Mouse (Mus musculus): ENCODE results near the gene Trarg1. TPM values are rescaled to one million over a fixed set of nuclear protein-coding genes. Genes with fewer than 3 reads are reported as not detected.
A peak's percentile ranks its signal among the peaks of the same experiment; 100 is the strongest.

The Trarg1 gene
- polyA plus RNA-seq, 1 experiment = 0.34 TPM

DNA sequence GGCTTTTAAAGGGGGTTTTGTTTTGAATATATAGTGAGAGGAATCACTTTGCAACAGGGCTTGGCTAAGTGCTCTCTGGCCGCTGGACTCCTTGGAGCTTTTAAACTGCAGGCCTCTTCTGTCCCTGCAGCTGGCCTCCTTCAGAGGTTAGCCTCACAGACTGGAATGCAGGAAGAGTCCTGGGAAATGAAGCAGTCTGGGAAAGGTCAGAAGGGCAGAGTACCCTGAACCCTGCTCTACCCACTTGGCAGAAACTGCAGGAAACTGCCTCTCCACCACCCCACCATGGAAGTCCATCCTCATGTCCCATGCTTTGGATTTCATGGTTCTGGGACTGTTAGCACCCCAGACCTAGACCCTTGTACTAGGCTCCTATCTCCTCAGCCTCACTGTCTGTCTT lies 29.3 kb downstream of the Trarg1 start:
- Histone ChIP-seq H3K79me2 (ENCODE audit: control insufficient read depth, insufficient read depth) (no peaks in the 10 kb centered on the region), H3K36me3 (ENCODE audit: control insufficient read depth, insufficient read depth) (no peaks in the 10 kb centered on the region), H3K4me3 (no peak overlapping the region), H3ac (ENCODE audit: control insufficient read depth, insufficient read length) (no peak overlapping the region), H3K4me2 (ENCODE audit: low read depth) (peak overlapping the region; percentile 65), H3K27me3 (ENCODE audit: control insufficient read depth, insufficient read depth, insufficient read length) (peaks cover 5% of the 10 kb centered on the region)
- TF ChIP-seq MYOG (IDR thresholded peaks at IDR 0.05; ENCODE audit: control insufficient read depth in 1 of 3, insufficient read depth in 1 of 3, insufficient read length in 2 of 3, low read depth in 2 of 3) (no peak), POLR2A (IDR thresholded peaks at IDR 0.05; ENCODE audit: insufficient read length, low read depth) (no peak), USF1 (IDR thresholded peaks at IDR 0.05; ENCODE audit: low read depth) (no peak), TCF3 (IDR thresholded peaks at IDR 0.05; ENCODE audit: insufficient read length, low read depth) (no peak), E2F4 (IDR thresholded peaks at IDR 0.05; ENCODE audit: insufficient read depth) (no peak), CEBPB (IDR thresholded peaks at IDR 0.05; ENCODE audit: insufficient read depth, poor library complexity, severe bottlenecking) (no peak), MYOD1 (IDR thresholded peaks at IDR 0.05; ENCODE audit: control insufficient read depth in 1 of 3, insufficient read length in 2 of 3, low read depth in 2 of 3) (no peak), POLR2AphosphoS2 (IDR thresholded peaks at IDR 0.05; ENCODE audit: insufficient read length, low read depth) (no peak), REST (IDR thresholded peaks at IDR 0.05; ENCODE audit: insufficient read depth, insufficient read length) (no peak)

DNA sequence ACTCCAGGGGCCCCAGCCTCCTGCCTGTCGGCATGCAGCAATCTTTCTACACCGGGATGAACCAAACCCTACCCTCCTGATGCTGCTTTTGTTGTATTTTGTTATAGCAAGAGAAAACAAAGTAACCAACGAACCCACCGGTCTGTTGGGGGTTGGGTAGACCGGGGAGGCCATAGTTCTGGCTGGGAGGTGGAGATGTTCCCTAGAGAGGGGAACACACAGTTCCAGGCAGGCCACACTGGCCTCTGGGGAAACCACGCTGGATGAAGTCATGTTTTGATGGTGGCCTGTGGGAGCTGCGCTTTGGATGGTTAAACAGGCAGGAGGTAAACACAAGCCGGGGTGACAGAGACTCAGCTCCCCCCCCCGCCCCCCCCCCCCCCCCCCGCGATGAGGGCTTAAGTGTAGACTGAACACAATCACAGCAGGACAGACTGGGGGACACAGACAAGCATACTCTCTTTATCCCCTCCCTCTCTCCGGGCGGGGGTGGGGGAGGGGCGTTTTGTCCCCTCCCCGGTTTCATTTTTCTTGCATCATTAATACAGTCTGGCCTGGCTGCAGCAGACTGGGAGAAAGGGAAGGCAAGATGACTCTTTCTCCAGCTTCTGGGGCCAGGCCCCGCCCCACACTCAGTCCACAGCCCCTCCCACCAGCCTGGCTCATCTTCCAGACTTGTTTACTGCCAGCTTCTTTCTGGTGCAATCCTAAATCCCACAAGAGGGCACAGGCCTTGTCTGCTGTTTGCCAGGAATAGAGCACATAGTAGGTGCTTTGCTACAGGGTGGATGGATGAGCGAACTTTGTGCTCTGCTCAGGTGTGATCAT lies 30.2 kb downstream of the Trarg1 start:
- H3K27me3 ChIP-seq (ENCODE audit: control insufficient read depth, insufficient read depth, insufficient read length) = peaks cover 5% of the 10 kb centered on the region
- no peak overlapping the region for H3K4me3 ChIP-seq
- TF ChIP-seq POLR2A (IDR thresholded peaks at IDR 0.05; ENCODE audit: insufficient read length, low read depth) (peak; percentile 40), TCF12 (IDR thresholded peaks at IDR 0.05; ENCODE audit: insufficient read depth, poor library complexity, severe bottlenecking) (no peak), CEBPB (IDR thresholded peaks at IDR 0.05; ENCODE audit: insufficient read depth, poor library complexity, severe bottlenecking) (peak; percentile 89)
- H3K36me3 ChIP-seq (ENCODE audit: control insufficient read depth, insufficient read depth) = no peaks in the 10 kb centered on the region
- peak overlapping the region; percentile 65 for H3K4me2 ChIP-seq (ENCODE audit: low read depth)
- H3K79me2 ChIP-seq (ENCODE audit: control insufficient read depth, insufficient read depth) = no peaks in the 10 kb centered on the region
- H3ac ChIP-seq (ENCODE audit: control insufficient read depth, insufficient read length) = no peak overlapping the region

DNA sequence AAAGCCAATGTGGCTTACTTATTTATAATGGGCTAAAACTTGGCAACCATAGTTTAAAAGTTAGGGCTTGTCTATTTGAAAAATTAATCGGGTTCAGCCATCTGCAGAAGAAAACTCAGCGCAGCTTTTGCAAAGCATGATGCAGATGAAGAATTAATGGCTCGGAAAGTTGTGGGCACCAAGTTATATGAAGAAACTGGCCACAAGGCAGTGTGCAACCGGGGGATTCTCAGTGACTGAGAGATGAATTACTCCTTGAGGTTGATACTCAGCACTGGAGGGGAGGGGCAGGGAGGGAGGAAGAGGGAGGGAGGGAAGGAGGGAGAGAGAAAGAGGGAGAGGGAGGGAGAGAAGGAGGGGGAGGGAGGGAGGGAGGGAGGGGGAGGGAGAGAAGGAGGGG lies 37.4 kb downstream of the Trarg1 start:
- H3K79me2 ChIP-seq (ENCODE audit: control insufficient read depth, insufficient read depth) = no peaks in the 10 kb centered on the region
- H3K27me3 ChIP-seq (ENCODE audit: control insufficient read depth, insufficient read depth, insufficient read length) = peaks cover 5% of the 10 kb centered on the region
- H3K4me3 ChIP-seq = no peak overlapping the region
- H3ac ChIP-seq (ENCODE audit: control insufficient read depth, insufficient read length) = no peak overlapping the region
- no peaks in the 10 kb centered on the region for H3K36me3 ChIP-seq (ENCODE audit: control insufficient read depth, insufficient read depth)
- TF ChIP-seq POLR2AphosphoS2 (IDR thresholded peaks at IDR 0.05; ENCODE audit: insufficient read length, low read depth) (no peak), TCF12 (IDR thresholded peaks at IDR 0.05; ENCODE audit: insufficient read depth, poor library complexity, severe bottlenecking) (no peak), USF1 (IDR thresholded peaks at IDR 0.05; ENCODE audit: low read depth) (no peak), POLR2A (IDR thresholded peaks at IDR 0.05; ENCODE audit: insufficient read length, low read depth) (no peak), CEBPB (IDR thresholded peaks at IDR 0.05; ENCODE audit: insufficient read depth, poor library complexity, severe bottlenecking) (no peak)
- H3K4me2 ChIP-seq (ENCODE audit: low read depth) = no peak overlapping the region

DNA sequence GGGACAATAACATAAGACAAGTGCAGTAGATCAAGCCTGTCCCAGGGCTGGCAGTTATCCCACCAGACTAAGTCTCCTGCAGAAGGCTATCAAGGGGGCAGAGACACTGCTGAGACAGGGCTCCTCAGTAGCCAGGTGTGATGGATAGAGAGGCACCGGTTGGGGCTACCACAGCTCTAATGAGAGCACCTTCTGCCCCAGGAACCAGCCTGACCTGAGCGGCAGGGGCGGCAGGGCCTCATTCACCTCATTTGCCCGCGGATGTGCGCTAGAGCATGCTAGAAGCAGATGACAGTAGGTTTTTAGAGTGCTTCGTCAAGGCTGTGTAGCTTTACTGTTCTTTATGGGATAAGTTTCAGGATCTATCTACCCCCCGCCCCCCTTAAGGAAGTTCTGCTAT lies 44.3 kb downstream of the Trarg1 start:
- no peak overlapping the region for H3K4me3 ChIP-seq
- H3K36me3 ChIP-seq (ENCODE audit: control insufficient read depth, insufficient read depth) = peaks cover 10% of the 10 kb centered on the region
- H3K27me3 ChIP-seq (ENCODE audit: control insufficient read depth, insufficient read depth, insufficient read length) = no peaks in the 10 kb centered on the region
- no peak overlapping the region for H3ac ChIP-seq (ENCODE audit: control insufficient read depth, insufficient read length)
- TF ChIP-seq CEBPB (IDR thresholded peaks at IDR 0.05; ENCODE audit: insufficient read depth, poor library complexity, severe bottlenecking) (no peak), SRF (IDR thresholded peaks at IDR 0.05; ENCODE audit: control insufficient read depth, insufficient read length, low read depth) (no peak), TCF12 (IDR thresholded peaks at IDR 0.05; ENCODE audit: insufficient read depth, poor library complexity, severe bottlenecking) (no peak), E2F4 (IDR thresholded peaks at IDR 0.05; ENCODE audit: insufficient read depth) (no peak), USF1 (IDR thresholded peaks at IDR 0.05; ENCODE audit: low read depth) (no peak), TCF3 (IDR thresholded peaks at IDR 0.05; ENCODE audit: insufficient read length, low read depth) (no peak)
- H3K79me2 ChIP-seq (ENCODE audit: control insufficient read depth, insufficient read depth) = no peaks in the 10 kb centered on the region
- no peak overlapping the region for H3K4me2 ChIP-seq (ENCODE audit: low read depth)

DNA sequence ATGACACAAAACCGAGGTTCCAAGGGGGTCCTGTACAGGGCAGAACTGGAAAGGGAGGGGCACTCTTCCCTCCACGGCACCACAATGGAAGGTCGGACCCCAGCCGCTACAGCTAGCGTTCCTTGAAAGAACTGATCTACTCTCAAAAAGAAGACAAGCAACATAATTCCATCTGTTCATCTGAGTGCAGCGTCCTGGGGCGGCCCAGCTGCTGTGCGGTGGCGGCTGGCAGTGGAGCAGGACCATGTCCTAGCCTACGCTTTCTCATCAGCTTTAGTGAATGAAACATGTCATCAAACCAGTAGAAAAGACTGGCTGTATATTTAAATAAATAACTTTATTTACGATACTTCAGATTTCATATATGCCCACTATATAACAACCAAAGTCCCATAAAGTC lies 48.5 kb downstream of the Trarg1 start:
- Histone ChIP-seq H3K36me3 (ENCODE audit: control insufficient read depth, insufficient read depth) (peaks cover 38% of the 10 kb centered on the region), H3ac (ENCODE audit: control insufficient read depth, insufficient read length) (no peak overlapping the region), H3K27me3 (ENCODE audit: control insufficient read depth, insufficient read depth, insufficient read length) (no peaks in the 10 kb centered on the region), H3K4me3 (no peak overlapping the region), H3K4me2 (ENCODE audit: low read depth) (no peak overlapping the region), H3K79me2 (ENCODE audit: control insufficient read depth, insufficient read depth) (no peaks in the 10 kb centered on the region)
- no peak for TF ChIP-seq MYOD1 (IDR thresholded peaks at IDR 0.05; ENCODE audit: control insufficient read depth in 1 of 3, insufficient read length in 2 of 3, low read depth in 2 of 3)
- TF ChIP-seq POLR2A (IDR thresholded peaks at IDR 0.05; ENCODE audit: insufficient read length, low read depth) = no peak
- TF ChIP-seq CEBPB (IDR thresholded peaks at IDR 0.05; ENCODE audit: insufficient read depth, poor library complexity, severe bottlenecking) = no peak
- no peak for TF ChIP-seq POLR2AphosphoS2 (IDR thresholded peaks at IDR 0.05; ENCODE audit: insufficient read length, low read depth)
- no peak for TF ChIP-seq MAX (IDR thresholded peaks at IDR 0.05; ENCODE audit: low read depth)
- no peak for TF ChIP-seq TCF12 (IDR thresholded peaks at IDR 0.05; ENCODE audit: insufficient read depth, poor library complexity, severe bottlenecking)
- TF ChIP-seq USF1 (IDR thresholded peaks at IDR 0.05; ENCODE audit: low read depth) = no peak
- TF ChIP-seq E2F4 (IDR thresholded peaks at IDR 0.05; ENCODE audit: insufficient read depth) = no peak
- TF ChIP-seq TCF3 (IDR thresholded peaks at IDR 0.05; ENCODE audit: insufficient read length, low read depth) = no peak
- TF ChIP-seq REST (IDR thresholded peaks at IDR 0.05; ENCODE audit: insufficient read depth, insufficient read length) = no peak
- no peak for TF ChIP-seq MYOG (IDR thresholded peaks at IDR 0.05; ENCODE audit: control insufficient read depth in 1 of 3, insufficient read depth in 1 of 3, insufficient read length in 2 of 3, low read depth in 2 of 3)
- no peak for TF ChIP-seq SRF (IDR thresholded peaks at IDR 0.05; ENCODE audit: control insufficient read depth, insufficient read length, low read depth)

Data from myocyte (in vitro differentiated cells).